Mouse (Mus musculus): ENCODE measurements at regions not wholly inside any gene's neighbourhood (a gene's known extent, or its start where the extent isn't known, plus 50 kb on each side); places are given as distances from the start of the nearest gene placed in this dataset.

- no peak for TF ChIP-seq POLR2A (IDR thresholded peaks at IDR 0.05; ENCODE audit: borderline replicate concordance, extremely low read depth, insufficient read depth, insufficient read length)
- Histone ChIP-seq H3K36me3 (ENCODE audit: control insufficient read depth, insufficient read depth, low read length) (no peaks in the 10 kb centered on the region), H3K4me1 (ENCODE audit: control insufficient read depth, insufficient read depth, low read length) (no peaks in the 10 kb centered on the region), H3K9me3 (ENCODE audit: control insufficient read depth, low read length) (no peaks in the 10 kb centered on the region), H3K4me2 (replicated peaks; ENCODE audit: low read depth, low read length, severe bottlenecking) (no peak overlapping the region), H3K27ac (replicated peaks; ENCODE audit: low read depth, low read length) (no peak overlapping the region), H3K9ac (ENCODE audit: low read depth, low read length, severe bottlenecking) (no peak overlapping the region), H3K4me3 (replicated peaks; ENCODE audit: low read length) (no peak overlapping the region), H3K27me3 (ENCODE audit: control insufficient read depth, insufficient read depth, low read length) (no peaks in the 10 kb centered on the region)
- DNase-seq (ENCODE audit: low spot score): no peak
- ATAC-seq (ENCODE audit: low FRiP score, low read depth): no peak
- 91% methylated on average over 2 of the region's 2 CpGs for WGBS
These were observed 185.7 kb upstream of the Clec14a start for GRCm38 (mm10) chr12:58454828-58455227.

GRCm38 (mm10) chr12:58443007-58443406 is 173.9 kb upstream of the Clec14a start:
- no peak for TF ChIP-seq POLR2A (IDR thresholded peaks at IDR 0.05; ENCODE audit: borderline replicate concordance, extremely low read depth, insufficient read depth, insufficient read length)
- DNase-seq (ENCODE audit: low spot score): no peak
- no peaks in the 10 kb centered on the region for H3K36me3 ChIP-seq (ENCODE audit: control insufficient read depth, insufficient read depth, low read length)
- no peaks in the 10 kb centered on the region for H3K9me3 ChIP-seq (ENCODE audit: control insufficient read depth, low read length)
- no peak overlapping the region for H3K4me2 ChIP-seq (replicated peaks; ENCODE audit: low read depth, low read length, severe bottlenecking)
- ATAC-seq (ENCODE audit: low FRiP score, low read depth): no peak
- H3K27ac ChIP-seq (replicated peaks; ENCODE audit: low read depth, low read length): no peak overlapping the region
- H3K4me1 ChIP-seq (ENCODE audit: control insufficient read depth, insufficient read depth, low read length): no peaks in the 10 kb centered on the region
- H3K9ac ChIP-seq (ENCODE audit: low read depth, low read length, severe bottlenecking): no peak overlapping the region
- 33% methylated on average over 3 of the region's 3 CpGs for WGBS
- H3K27me3 ChIP-seq (ENCODE audit: control insufficient read depth, insufficient read depth, low read length): no peaks in the 10 kb centered on the region
- no peak overlapping the region for H3K4me3 ChIP-seq (replicated peaks; ENCODE audit: low read length)

DNA sequence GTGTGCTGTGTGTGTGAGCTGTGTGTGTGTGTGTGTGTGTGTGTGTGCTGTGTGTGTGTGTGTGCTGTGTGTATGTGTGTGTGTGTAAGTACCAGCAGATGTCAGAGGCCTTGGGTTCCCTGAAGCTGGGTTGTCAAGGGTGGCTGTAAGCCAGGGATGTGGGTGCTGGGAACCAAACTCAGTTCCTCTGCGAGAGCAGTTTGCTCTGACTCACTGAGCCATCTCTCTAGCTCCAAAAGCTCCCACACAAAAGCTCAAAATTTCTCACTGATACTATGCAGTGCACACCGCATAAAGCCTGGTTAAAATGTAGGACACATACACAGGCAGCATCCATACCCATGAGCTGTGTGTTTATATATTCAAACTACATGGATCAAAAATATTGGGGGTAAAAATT is 172.9 kb upstream of the Clec14a start:
- H3K4me3 ChIP-seq (replicated peaks; ENCODE audit: low read length): no peak overlapping the region
- ATAC-seq (ENCODE audit: low FRiP score, low read depth) (no peak), DNase-seq (ENCODE audit: low spot score) (no peak)
- no peak for TF ChIP-seq POLR2A (IDR thresholded peaks at IDR 0.05; ENCODE audit: borderline replicate concordance, extremely low read depth, insufficient read depth, insufficient read length)
- no peak overlapping the region for H3K27ac ChIP-seq (replicated peaks; ENCODE audit: low read depth, low read length)
- WGBS: 97% methylated on average over 2 of the region's 2 CpGs
- no peaks in the 10 kb centered on the region for H3K4me1 ChIP-seq (ENCODE audit: control insufficient read depth, insufficient read depth, low read length)
- no peak overlapping the region for H3K4me2 ChIP-seq (replicated peaks; ENCODE audit: low read depth, low read length, severe bottlenecking)
- H3K9ac ChIP-seq (ENCODE audit: low read depth, low read length, severe bottlenecking): no peak overlapping the region
- no peaks in the 10 kb centered on the region for H3K9me3 ChIP-seq (ENCODE audit: control insufficient read depth, low read length)
- H3K36me3 ChIP-seq (ENCODE audit: control insufficient read depth, insufficient read depth, low read length): no peaks in the 10 kb centered on the region
- H3K27me3 ChIP-seq (ENCODE audit: control insufficient read depth, insufficient read depth, low read length): no peaks in the 10 kb centered on the region

- H3K4me2 ChIP-seq (replicated peaks; ENCODE audit: low read depth, low read length, severe bottlenecking): no peak overlapping the region
- ATAC-seq (ENCODE audit: low FRiP score, low read depth): no peak
- H3K9ac ChIP-seq (ENCODE audit: low read depth, low read length, severe bottlenecking): no peak overlapping the region
- H3K36me3 ChIP-seq (ENCODE audit: control insufficient read depth, insufficient read depth, low read length): no peaks in the 10 kb centered on the region
- H3K9me3 ChIP-seq (ENCODE audit: control insufficient read depth, low read length): no peaks in the 10 kb centered on the region
- no peaks in the 10 kb centered on the region for H3K4me1 ChIP-seq (ENCODE audit: control insufficient read depth, insufficient read depth, low read length)
- no peaks in the 10 kb centered on the region for H3K27me3 ChIP-seq (ENCODE audit: control insufficient read depth, insufficient read depth, low read length)
- H3K4me3 ChIP-seq (replicated peaks; ENCODE audit: low read length): no peak overlapping the region
- no peak for TF ChIP-seq POLR2A (IDR thresholded peaks at IDR 0.05; ENCODE audit: borderline replicate concordance, extremely low read depth, insufficient read depth, insufficient read length)
- no peak overlapping the region for H3K27ac ChIP-seq (replicated peaks; ENCODE audit: low read depth, low read length)
- no peak for DNase-seq (ENCODE audit: low spot score)
These were observed 171.6 kb upstream of the Clec14a start for GRCm38 (mm10) chr12:58440666-58441065.

DNA sequence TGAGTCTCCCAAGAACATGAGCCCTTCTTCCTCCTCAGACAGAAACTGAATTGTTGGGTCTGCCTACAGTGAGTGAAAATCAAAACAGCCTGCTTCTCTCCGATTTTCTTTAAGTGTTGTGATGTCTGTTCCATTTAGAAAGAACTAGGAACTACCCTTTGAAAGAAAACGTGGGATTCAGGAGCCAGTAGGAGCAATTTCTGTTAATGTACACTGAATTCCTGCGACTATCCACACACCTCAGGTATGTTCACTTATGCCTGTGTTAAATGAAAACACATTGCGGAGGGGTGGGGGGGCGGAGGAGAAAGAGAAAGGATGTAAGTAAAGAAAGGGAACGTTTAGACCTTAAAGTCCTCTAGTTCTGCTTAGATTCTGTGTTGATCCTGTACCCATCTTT is 167.9 kb upstream of the Clec14a start:
- Histone ChIP-seq H3K36me3 (ENCODE audit: control insufficient read depth, insufficient read depth, low read length) (no peaks in the 10 kb centered on the region), H3K9ac (ENCODE audit: low read depth, low read length, severe bottlenecking) (no peak overlapping the region), H3K4me1 (ENCODE audit: control insufficient read depth, insufficient read depth, low read length) (no peaks in the 10 kb centered on the region), H3K9me3 (ENCODE audit: control insufficient read depth, low read length) (no peaks in the 10 kb centered on the region), H3K27ac (replicated peaks; ENCODE audit: low read depth, low read length) (no peak overlapping the region), H3K27me3 (ENCODE audit: control insufficient read depth, insufficient read depth, low read length) (no peaks in the 10 kb centered on the region), H3K4me2 (replicated peaks; ENCODE audit: low read depth, low read length, severe bottlenecking) (no peak overlapping the region), H3K4me3 (replicated peaks; ENCODE audit: low read length) (no peak overlapping the region)
- 54% methylated on average over 6 of the region's 6 CpGs for WGBS
- DNase-seq (ENCODE audit: low spot score) (no peak), ATAC-seq (ENCODE audit: low FRiP score, low read depth) (no peak)
- TF ChIP-seq POLR2A (IDR thresholded peaks at IDR 0.05; ENCODE audit: borderline replicate concordance, extremely low read depth, insufficient read depth, insufficient read length): no peak

DNA sequence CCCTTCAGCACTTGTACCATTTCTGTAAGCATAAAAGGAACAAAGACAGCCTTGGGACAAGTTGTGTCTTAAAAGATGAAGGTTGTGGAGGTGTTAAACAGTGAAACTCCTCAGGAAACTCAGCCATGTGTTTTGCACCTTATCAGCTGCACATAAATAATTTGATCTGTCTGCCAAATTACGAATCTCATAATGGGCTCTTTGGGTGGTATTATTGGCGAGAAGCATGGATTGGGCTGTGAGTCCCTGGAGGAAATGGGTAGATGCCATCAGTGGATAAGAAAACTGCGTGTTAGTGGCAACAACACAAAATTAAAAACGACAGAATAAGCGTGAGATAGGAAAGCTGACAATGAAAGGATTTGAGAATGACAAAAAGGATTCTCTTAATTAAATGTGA is 165.4 kb upstream of the Clec14a start:
- ATAC-seq (ENCODE audit: low FRiP score, low read depth): no peak
- TF ChIP-seq POLR2A (IDR thresholded peaks at IDR 0.05; ENCODE audit: borderline replicate concordance, extremely low read depth, insufficient read depth, insufficient read length): no peak

More for the DNA sequence above, 165.4 kb upstream of the Clec14a start:
- Histone ChIP-seq H3K36me3 (ENCODE audit: control insufficient read depth, insufficient read depth, low read length) (no peaks in the 10 kb centered on the region), H3K4me3 (replicated peaks; ENCODE audit: low read length) (no peak overlapping the region), H3K27ac (replicated peaks; ENCODE audit: low read depth, low read length) (no peak overlapping the region), H3K9ac (ENCODE audit: low read depth, low read length, severe bottlenecking) (no peak overlapping the region), H3K9me3 (ENCODE audit: control insufficient read depth, low read length) (no peaks in the 10 kb centered on the region), H3K27me3 (ENCODE audit: control insufficient read depth, insufficient read depth, low read length) (no peaks in the 10 kb centered on the region), H3K4me2 (replicated peaks; ENCODE audit: low read depth, low read length, severe bottlenecking) (no peak overlapping the region), H3K4me1 (ENCODE audit: control insufficient read depth, insufficient read depth, low read length) (no peaks in the 10 kb centered on the region)
- DNase-seq (ENCODE audit: low spot score): no peak
- 63% methylated on average over 5 of the region's 5 CpGs for WGBS

Data from limb, embryonic 14.5 days (tissue).